9 mouse cellular contexts compared by ENCODE assay signal in the genomic region with DNA sequence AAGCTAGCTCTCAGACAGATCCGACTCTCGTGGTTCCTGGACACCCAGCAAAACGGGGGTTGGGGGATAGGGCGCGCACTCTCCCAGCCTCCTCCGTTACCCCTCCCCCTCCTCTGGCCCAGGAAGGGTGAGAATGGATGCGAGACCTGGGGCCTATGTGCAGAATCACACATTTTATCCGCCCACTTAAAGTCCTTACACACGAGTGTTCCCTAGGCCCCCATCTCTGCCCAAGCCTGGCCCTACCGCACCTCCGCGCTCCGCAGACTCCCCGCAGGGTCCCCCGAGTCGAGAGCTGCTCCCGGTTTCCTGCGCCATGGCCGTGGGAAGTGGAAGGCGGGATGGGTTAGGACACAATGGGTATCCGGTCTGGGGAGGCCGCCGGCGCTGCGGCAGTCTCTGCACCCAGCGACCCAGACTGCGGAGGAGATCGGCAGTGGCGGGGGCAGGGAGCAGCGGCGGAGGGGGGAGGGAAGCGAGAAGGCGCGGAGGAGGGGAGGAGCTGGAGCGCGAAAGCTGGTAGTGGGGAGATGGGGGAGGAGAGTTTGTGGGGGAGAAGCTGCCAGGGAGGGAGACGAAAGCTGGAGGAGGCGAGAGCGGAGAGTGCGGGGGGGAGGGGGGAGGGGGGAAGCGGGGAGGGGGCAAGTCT. TPM values are rescaled to one million over a fixed set of nuclear protein-coding genes. Genes with fewer than 3 reads are reported as not detected.
DNase-seq lines count a peak whose midpoint lies in the region; ATAC-seq lines count a peak whose summit lies in the region.
"Had no signal": no experiment of that assay in that cellular context is flagged by ENCODE, and none has a peak within 500 bp of the region (broad histone marks: within the 10 kb centered on the region; RNA-seq: fewer than 3 reads in every experiment).

No protein-coding gene starts in this region.

- peaks cover 49% of the 10 kb centered on the region for H3K4me1 ChIP-seq in hindbrain, embryonic 14.5 days (replicated peaks; ENCODE audit: control insufficient read depth, insufficient read depth, low read length)

- under 1% methylated on average over 28 of the region's 41 CpGs for WGBS in hindbrain, embryonic 14.5 days

- H3K36me3 ChIP-seq in hindbrain, embryonic 14.5 days (replicated peaks; ENCODE audit: control insufficient read depth, insufficient read depth) = peaks cover 40% of the 10 kb centered on the region

- peak; percentile 89 for ATAC-seq in hindbrain, embryonic 14.5 days (ENCODE audit: low FRiP score)

- peak overlapping the region; percentile 91 for H3K4me2 ChIP-seq in hindbrain, embryonic 14.5 days (replicated peaks)

- H3K9ac ChIP-seq in hindbrain, embryonic 14.5 days = peak overlapping the region; percentile 77

- no peaks in the 10 kb centered on the region for H3K27me3 ChIP-seq in hindbrain, embryonic 14.5 days (ENCODE audit: control insufficient read depth, insufficient read depth, low read length)

- no peaks in the 10 kb centered on the region for H3K9me3 ChIP-seq in hindbrain, embryonic 14.5 days (ENCODE audit: control insufficient read depth, low read length)

- DNase-seq in MN1 (ENCODE audit: low spot score) = peak; percentile 60
- peak; percentile 81 to 83 for DNase-seq in cerebellum, adult 18-20 months
- DNase-seq in frontal cortex, postnatal 14 days (ENCODE audit: low spot score in 2 of 2) = peak; percentile 51 to 58
- peak; percentile 74 for DNase-seq in hindbrain, embryonic 14.5 days (ENCODE audit: low spot score)
- DNase-seq in left cerebral cortex, adult 11 months (ENCODE audit: low spot score) = peak; percentile 63
- DNase-seq in lung, postnatal 25 days (ENCODE audit: low spot score) = peak; percentile 48
- DNase-seq in retina, embryonic 14.5 days (ENCODE audit: low spot score) = peak; percentile 77
- peak; percentile 66 for DNase-seq in urinary bladder, postnatal 14 days (ENCODE audit: low spot score)

- peak overlapping the region; percentile 58 for H3K4me3 ChIP-seq in hindbrain, embryonic 14.5 days (replicated peaks; ENCODE audit: low read length)

- H3K27ac ChIP-seq in hindbrain, embryonic 14.5 days = peak overlapping the region; percentile 96

RNA-seq across cellular contexts. Expression of a gene that starts 11.0 kb away (rescaled TPM):
- 37.1 and 37.8 TPM in 2 replicates for polyA plus RNA-seq in hindbrain, embryonic 14.5 days (2014; fragmentation: Nextera tagmentation; extraction: Ambion mirVana)

RNA-seq across cellular contexts. Expression of a gene that starts 12.6 kb away (rescaled TPM):
- 47.5 and 50.0 TPM in 2 replicates for polyA plus RNA-seq in hindbrain, embryonic 14.5 days (2014; fragmentation: Nextera tagmentation; extraction: Ambion mirVana)

RNA-seq across cellular contexts. Expression of a gene that starts 36.6 kb away (rescaled TPM):
- 58.2 and 60.4 TPM in 2 replicates for polyA plus RNA-seq in hindbrain, embryonic 14.5 days (2014; fragmentation: Nextera tagmentation; extraction: Ambion mirVana)

RNA-seq across cellular contexts. Expression of a gene that starts 37.0 kb away (rescaled TPM):
- polyA plus RNA-seq in hindbrain, embryonic 14.5 days (2014; fragmentation: Nextera tagmentation; extraction: Ambion mirVana) = 55.7 and 56.6 TPM in 2 replicates

RNA-seq across cellular contexts. Expression of a gene that starts 40.3 kb away (rescaled TPM):
- polyA plus RNA-seq in hindbrain, embryonic 14.5 days (2014; fragmentation: Nextera tagmentation; extraction: Ambion mirVana) = not detected in 2 replicates
- polyA plus RNA-seq: frontal cortex, adult 2 months had no signal

Comparison
In these comparisons a context has a peak if more than half of its experiments do, and no peak if none do; other contexts are left out.
1. Peak in every context shown above with its lines: DNase-seq, ATAC-seq, H3K4me3 ChIP-seq and H3K27ac ChIP-seq.